Mouse (Mus musculus): ENCODE measurements around the gene Mafk. TPM values are rescaled to one million over a fixed set of nuclear protein-coding genes. Genes with fewer than 3 reads are reported as not detected.
A peak's percentile ranks its signal among the peaks of the same experiment; 100 is the strongest.

The Mafk gene
- polyA plus RNA-seq, 1 experiment from 2014 or later = 19.4 TPM

GRCm38 (mm10) chr5:139829384-139829783 is 38.1 kb downstream of the Mafk start:
- H3K27me3 ChIP-seq (ENCODE audit: control insufficient read depth, insufficient read depth, low read length) = no peaks in the 10 kb centered on the region
- TF ChIP-seq EP300 (optimal IDR thresholded peaks at IDR 0.05) (no peak), CTCF (IDR thresholded peaks at IDR 0.05; ENCODE audit: low read depth) (no peak)
- ATAC-seq (ENCODE audit: low FRiP score, low TSS enrichment) (no peak), DNase-seq (ENCODE audit: low spot score) (no peak)
- H3K9me3 ChIP-seq (ENCODE audit: control insufficient read depth, low read length) = no peaks in the 10 kb centered on the region
- no peaks in the 10 kb centered on the region for H3K36me3 ChIP-seq (ENCODE audit: control insufficient read depth, insufficient read depth, low read length)
- no peak overlapping the region for H3K4me3 ChIP-seq (ENCODE audit: low read depth, low read length)
- no peak overlapping the region for H3K4me2 ChIP-seq (replicated peaks; ENCODE audit: low read depth)
- peaks cover 3% of the 10 kb centered on the region for H3K4me1 ChIP-seq (replicated peaks; ENCODE audit: control insufficient read depth, insufficient read depth)
- no peak overlapping the region for H3K9ac ChIP-seq (ENCODE audit: low read length)
- H3K27ac ChIP-seq (replicated peaks) = no peak overlapping the region
- 76% methylated on average over 13 of the region's 13 CpGs for WGBS

- no peak overlapping the region for H3K27ac ChIP-seq (replicated peaks)
- DNase-seq (ENCODE audit: low spot score) (no peak), ATAC-seq (ENCODE audit: low FRiP score, low TSS enrichment) (no peak)
- H3K9ac ChIP-seq (ENCODE audit: low read length) = no peak overlapping the region
- no peaks in the 10 kb centered on the region for H3K36me3 ChIP-seq (ENCODE audit: control insufficient read depth, insufficient read depth, low read length)
- H3K4me3 ChIP-seq (ENCODE audit: low read depth, low read length) = no peak overlapping the region
- TF ChIP-seq EP300 (optimal IDR thresholded peaks at IDR 0.05) (no peak), CTCF (IDR thresholded peaks at IDR 0.05; ENCODE audit: low read depth) (no peak)
- WGBS = 83% methylated on average over 3 of the region's 3 CpGs
- no peak overlapping the region for H3K4me2 ChIP-seq (replicated peaks; ENCODE audit: low read depth)
- no peaks in the 10 kb centered on the region for H3K27me3 ChIP-seq (ENCODE audit: control insufficient read depth, insufficient read depth, low read length)
- no peaks in the 10 kb centered on the region for H3K9me3 ChIP-seq (ENCODE audit: control insufficient read depth, low read length)
- H3K4me1 ChIP-seq (replicated peaks; ENCODE audit: control insufficient read depth, insufficient read depth) = peaks cover 1% of the 10 kb centered on the region
Observed at GRCm38 (mm10) chr5:139830734-139831133, 39.4 kb downstream of the Mafk start.

- DNase-seq (ENCODE audit: low spot score) (no peak), ATAC-seq (ENCODE audit: low FRiP score, low TSS enrichment) (no peak)
- no peak for TF ChIP-seq EP300 (optimal IDR thresholded peaks at IDR 0.05)
- no peak for TF ChIP-seq CTCF (IDR thresholded peaks at IDR 0.05; ENCODE audit: low read depth)
- Histone ChIP-seq H3K36me3 (ENCODE audit: control insufficient read depth, insufficient read depth, low read length) (no peaks in the 10 kb centered on the region), H3K9me3 (ENCODE audit: control insufficient read depth, low read length) (no peaks in the 10 kb centered on the region), H3K27ac (replicated peaks) (no peak overlapping the region), H3K4me1 (replicated peaks; ENCODE audit: control insufficient read depth, insufficient read depth) (no peaks in the 10 kb centered on the region), H3K9ac (ENCODE audit: low read length) (no peak overlapping the region), H3K27me3 (ENCODE audit: control insufficient read depth, insufficient read depth, low read length) (no peaks in the 10 kb centered on the region), H3K4me3 (ENCODE audit: low read depth, low read length) (no peak overlapping the region), H3K4me2 (replicated peaks; ENCODE audit: low read depth) (no peak overlapping the region)
- 60% methylated on average over 7 of the region's 7 CpGs for WGBS
Observed at GRCm38 (mm10) chr5:139832125-139832524, 40.8 kb downstream of the Mafk start.

GRCm38 (mm10) chr5:139835706-139836105 is 44.4 kb downstream of the Mafk start:
- Histone ChIP-seq H3K36me3 (ENCODE audit: control insufficient read depth, insufficient read depth, low read length) (no peaks in the 10 kb centered on the region), H3K4me2 (replicated peaks; ENCODE audit: low read depth) (no peak overlapping the region), H3K27ac (replicated peaks) (no peak overlapping the region), H3K4me3 (ENCODE audit: low read depth, low read length) (no peak overlapping the region), H3K4me1 (replicated peaks; ENCODE audit: control insufficient read depth, insufficient read depth) (no peaks in the 10 kb centered on the region), H3K27me3 (ENCODE audit: control insufficient read depth, insufficient read depth, low read length) (no peaks in the 10 kb centered on the region), H3K9ac (ENCODE audit: low read length) (no peak overlapping the region), H3K9me3 (ENCODE audit: control insufficient read depth, low read length) (no peaks in the 10 kb centered on the region)
- no peak for ATAC-seq (ENCODE audit: low FRiP score, low TSS enrichment)
- TF ChIP-seq CTCF (IDR thresholded peaks at IDR 0.05; ENCODE audit: low read depth) = no peak
- TF ChIP-seq EP300 (optimal IDR thresholded peaks at IDR 0.05) = no peak
- WGBS = 76% methylated on average over 7 of the region's 7 CpGs
- DNase-seq (ENCODE audit: low spot score) = no peak

GRCm38 (mm10) chr5:139838476-139838892 is 47.2 kb downstream of the Mafk start:
- no peaks in the 10 kb centered on the region for H3K9me3 ChIP-seq (ENCODE audit: control insufficient read depth, low read length)
- TF ChIP-seq EP300 (optimal IDR thresholded peaks at IDR 0.05) (no peak), CTCF (IDR thresholded peaks at IDR 0.05; ENCODE audit: low read depth) (peak; percentile 70)
- DNase-seq (ENCODE audit: low spot score) (peak; percentile 77), ATAC-seq (ENCODE audit: low FRiP score, low TSS enrichment) (0 out of 2 replicates have a peak, but pooled peaks have one; percentile 6)
- H3K27me3 ChIP-seq (ENCODE audit: control insufficient read depth, insufficient read depth, low read length) = no peaks in the 10 kb centered on the region
- no peak overlapping the region for H3K4me3 ChIP-seq (ENCODE audit: low read depth, low read length)
- 17% methylated on average over 2 of the region's 2 CpGs for WGBS
- H3K4me1 ChIP-seq (replicated peaks; ENCODE audit: control insufficient read depth, insufficient read depth) = no peaks in the 10 kb centered on the region
- no peak overlapping the region for H3K27ac ChIP-seq (replicated peaks)
- no peak overlapping the region for H3K4me2 ChIP-seq (replicated peaks; ENCODE audit: low read depth)
- H3K36me3 ChIP-seq (ENCODE audit: control insufficient read depth, insufficient read depth, low read length) = no peaks in the 10 kb centered on the region
- no peak overlapping the region for H3K9ac ChIP-seq (ENCODE audit: low read length)

- no peak for DNase-seq (ENCODE audit: low spot score)
- Histone ChIP-seq H3K36me3 (ENCODE audit: control insufficient read depth, insufficient read depth, low read length) (no peaks in the 10 kb centered on the region), H3K27me3 (ENCODE audit: control insufficient read depth, insufficient read depth, low read length) (no peaks in the 10 kb centered on the region), H3K9me3 (ENCODE audit: control insufficient read depth, low read length) (no peaks in the 10 kb centered on the region), H3K4me2 (replicated peaks; ENCODE audit: low read depth) (no peak overlapping the region), H3K9ac (ENCODE audit: low read length) (no peak overlapping the region), H3K27ac (replicated peaks) (no peak overlapping the region), H3K4me3 (ENCODE audit: low read depth, low read length) (no peak overlapping the region), H3K4me1 (replicated peaks; ENCODE audit: control insufficient read depth, insufficient read depth) (no peaks in the 10 kb centered on the region)
- TF ChIP-seq CTCF (IDR thresholded peaks at IDR 0.05; ENCODE audit: low read depth) = no peak
- TF ChIP-seq EP300 (optimal IDR thresholded peaks at IDR 0.05) = no peak
- ATAC-seq (ENCODE audit: low FRiP score, low TSS enrichment) = no peak
- WGBS = 46% methylated on average over 3 of the region's 3 CpGs
Observed at GRCm38 (mm10) chr5:139839142-139839541, 47.8 kb downstream of the Mafk start.

Measured in stomach, postnatal 0 days (tissue).